Mouse (Mus musculus): ENCODE data around the gene Degs2. TPM values are rescaled to one million over a fixed set of nuclear protein-coding genes. Genes with fewer than 3 reads are reported as not detected.

Degs2 gene
- polyA plus RNA-seq, 1 experiment from 2014 or later: 3.4 TPM

GRCm38 (mm10) chr12:108639126-108639525 lies 63.0 kb downstream of the Degs2 start:
- H3K9me3 ChIP-seq (replicated peaks): no peaks in the 10 kb centered on the region
- no peak overlapping the region for H3K27ac ChIP-seq
- no peak overlapping the region for H3K4me2 ChIP-seq
- WGBS: 96% methylated on average over 3 of the region's 3 CpGs
- H3K4me1 ChIP-seq: no peaks in the 10 kb centered on the region
- no peak overlapping the region for H3K4me3 ChIP-seq
- no peaks in the 10 kb centered on the region for H3K27me3 ChIP-seq
- no peak overlapping the region for H3K9ac ChIP-seq
- peaks cover 6% of the 10 kb centered on the region; the same call in 1 of the 2 replicates for H3K36me3 ChIP-seq (ENCODE audit: poor library complexity, severe bottlenecking)
- ATAC-seq: no peak

GRCm38 (mm10) chr12:108637440-108637839 lies 64.7 kb downstream of the Degs2 start:
- H3K4me1 ChIP-seq: no peaks in the 10 kb centered on the region
- no peak overlapping the region for H3K4me2 ChIP-seq
- H3K36me3 ChIP-seq (ENCODE audit: poor library complexity, severe bottlenecking): peaks cover 13% of the 10 kb centered on the region; the same call in 1 of the 2 replicates
- no peak overlapping the region for H3K27ac ChIP-seq
- H3K27me3 ChIP-seq: no peaks in the 10 kb centered on the region
- ATAC-seq: no peak
- H3K9me3 ChIP-seq (replicated peaks): no peaks in the 10 kb centered on the region
- no peak overlapping the region for H3K4me3 ChIP-seq
- no peak overlapping the region for H3K9ac ChIP-seq
- WGBS: 89% methylated on average over 5 of the region's 5 CpGs

GRCm38 (mm10) chr12:108635501-108635900 lies 66.6 kb downstream of the Degs2 start:
- no peak overlapping the region for H3K27ac ChIP-seq
- ATAC-seq: no peak
- no peak overlapping the region for H3K9ac ChIP-seq
- H3K4me2 ChIP-seq: no peak overlapping the region
- no peaks in the 10 kb centered on the region for H3K4me1 ChIP-seq
- 87% methylated on average over 4 of the region's 4 CpGs for WGBS
- H3K4me3 ChIP-seq: no peak overlapping the region
- H3K36me3 ChIP-seq (ENCODE audit: poor library complexity, severe bottlenecking): peaks cover 13% of the 10 kb centered on the region; the same call in 1 of the 2 replicates
- no peaks in the 10 kb centered on the region for H3K9me3 ChIP-seq (replicated peaks)
- H3K27me3 ChIP-seq: no peaks in the 10 kb centered on the region

- 88% methylated on average over 1 of the region's 1 CpGs for WGBS
- Histone ChIP-seq H3K27me3 (no peaks in the 10 kb centered on the region), H3K4me2 (no peak overlapping the region), H3K36me3 (ENCODE audit: poor library complexity, severe bottlenecking) (peaks cover 13% of the 10 kb centered on the region; the same call in 1 of the 2 replicates), H3K4me1 (no peaks in the 10 kb centered on the region), H3K4me3 (no peak overlapping the region), H3K9me3 (replicated peaks) (no peaks in the 10 kb centered on the region), H3K9ac (no peak overlapping the region), H3K27ac (no peak overlapping the region)
- no peak for ATAC-seq
Measured at GRCm38 (mm10) chr12:108634031-108634430, 68.1 kb downstream of the Degs2 start.

- Histone ChIP-seq H3K27ac (no peak overlapping the region), H3K9ac (no peak overlapping the region), H3K4me1 (no peaks in the 10 kb centered on the region), H3K4me2 (no peak overlapping the region), H3K4me3 (no peak overlapping the region), H3K9me3 (replicated peaks) (no peaks in the 10 kb centered on the region), H3K36me3 (ENCODE audit: poor library complexity, severe bottlenecking) (peaks cover 14% of the 10 kb centered on the region; the same call in 1 of the 2 replicates), H3K27me3 (no peaks in the 10 kb centered on the region)
- no peak for ATAC-seq
Measured at GRCm38 (mm10) chr12:108632501-108632900, 69.6 kb downstream of the Degs2 start.

- H3K4me2 ChIP-seq: no peak overlapping the region
- H3K36me3 ChIP-seq (ENCODE audit: poor library complexity, severe bottlenecking): peaks cover 12% of the 10 kb centered on the region; the same call in 1 of the 2 replicates
- no peaks in the 10 kb centered on the region for H3K9me3 ChIP-seq (replicated peaks)
- no peak for ATAC-seq
- H3K9ac ChIP-seq: no peak overlapping the region
- 93% methylated on average over 6 of the region's 6 CpGs for WGBS
- H3K4me1 ChIP-seq: no peaks in the 10 kb centered on the region
- H3K27me3 ChIP-seq: no peaks in the 10 kb centered on the region
- no peak overlapping the region for H3K27ac ChIP-seq
- no peak overlapping the region for H3K4me3 ChIP-seq
Measured at GRCm38 (mm10) chr12:108630741-108631688, 71.1 kb downstream of the Degs2 start.

GRCm38 (mm10) chr12:108629556-108629955 lies 72.6 kb downstream of the Degs2 start:
- H3K4me2 ChIP-seq: no peak overlapping the region
- no peak overlapping the region for H3K9ac ChIP-seq
- H3K36me3 ChIP-seq (ENCODE audit: poor library complexity, severe bottlenecking): peaks cover 12% of the 10 kb centered on the region; the same call in 1 of the 2 replicates
- no peak overlapping the region for H3K27ac ChIP-seq
- H3K4me1 ChIP-seq: peaks cover 9% of the 10 kb centered on the region; the same call in 1 of the 2 replicates
- H3K9me3 ChIP-seq (replicated peaks): no peaks in the 10 kb centered on the region
- 93% methylated on average over 1 of the region's 1 CpGs for WGBS
- H3K27me3 ChIP-seq: no peaks in the 10 kb centered on the region
- ATAC-seq: no peak
- no peak overlapping the region for H3K4me3 ChIP-seq

MicroRNAs encoded within 50 kb of the gene (microRNA counts, 519-probe panel; counts per million panel counts)
- microRNA mmu-miR-342-3p: 5,236 counts per million, percentile 92 among the panel's probes with 10 or more counts
- 1,260 counts per million, percentile 55 among the panel's probes with 10 or more counts for microRNA mmu-miR-342-5p

Small RNA genes lying within 50 kb of the gene (microRNA-seq; reads per million reads assigned to microRNA genes)
- gene Gm23872 (not detected), gene Mir342 (7,170 reads per million, percentile 94 among the genes with 10 or more reads in this experiment)

Other genes starting within 250 kb of the Degs2 start
- gene Evl, start 147.6 kb downstream of the Degs2 start, polyA plus RNA-seq (2015; fragmentation: Nextera tagmentation; extraction: Ambion mirVana): 147 and 159 TPM in 2 replicates
- gene Yy1, start 90.7 kb upstream of the Degs2 start, polyA plus RNA-seq (2015; fragmentation: Nextera tagmentation; extraction: Ambion mirVana): 15.8 and 17.3 TPM in 2 replicates
- 21.2 and 22.1 TPM in 2 replicates for gene Slc25a29, start 133.6 kb upstream of the Degs2 start, polyA plus RNA-seq (2015; fragmentation: Nextera tagmentation; extraction: Ambion mirVana)
- 14.6 and 15.6 TPM in 2 replicates for gene Slc25a47, start 133.7 kb upstream of the Degs2 start, polyA plus RNA-seq (2015; fragmentation: Nextera tagmentation; extraction: Ambion mirVana)
- gene Wdr25, start 191.3 kb upstream of the Degs2 start, polyA plus RNA-seq (2015; fragmentation: Nextera tagmentation; extraction: Ambion mirVana): 9.9 and 10.4 TPM in 2 replicates
- 103 and 111 TPM in 2 replicates for gene Wars, start 191.9 kb upstream of the Degs2 start, polyA plus RNA-seq (2015; fragmentation: Nextera tagmentation; extraction: Ambion mirVana)

Measured in forebrain, embryonic 13.5 days (tissue).